Mouse (Mus musculus): ENCODE measurements around the gene Tbx22. TPM values are rescaled to one million over a fixed set of nuclear protein-coding genes. Genes with fewer than 3 reads are reported as not detected.

Gene Tbx22
- not detected for polyA plus RNA-seq (2014; fragmentation: Illumina TruSeq; extraction: RNeasy Lipid Tissue Mini Kit (QIAGEN cat#74804))

DNA sequence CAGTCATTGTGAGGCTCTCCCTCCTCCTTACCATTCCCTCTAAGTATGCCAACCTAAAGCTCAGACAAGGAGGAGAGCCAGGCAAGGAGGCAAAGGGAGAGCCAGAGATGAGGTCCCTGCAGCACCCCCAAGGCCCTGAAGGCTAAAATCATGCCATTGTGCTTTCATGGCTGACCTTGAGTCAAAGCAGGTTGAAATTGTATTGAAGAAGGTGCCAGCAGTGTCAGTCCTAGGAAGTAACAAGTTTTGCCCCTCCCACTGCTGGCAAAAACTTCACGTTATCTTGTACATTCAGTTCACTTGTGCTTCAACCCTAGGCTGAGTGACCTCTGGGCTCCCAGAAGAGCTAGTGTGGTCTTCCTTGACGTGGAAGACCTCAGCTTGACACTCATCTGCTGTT is at the start of gene Tbx22:
Gene Tbx22 (plus strand): TSS at position 301 of the 400 bp plus-strand sequence.

Other genes with a start within 250 kb of the Tbx22 start
- 0.91 TPM for gene Tent5d, start 124.6 kb downstream of the Tbx22 start, polyA plus RNA-seq (2014; fragmentation: Illumina TruSeq; extraction: RNeasy Lipid Tissue Mini Kit (QIAGEN cat#74804))
- 76.5 TPM for gene 2610002M06Rik, start 148.4 kb downstream of the Tbx22 start, polyA plus RNA-seq (2014; fragmentation: Illumina TruSeq; extraction: RNeasy Lipid Tissue Mini Kit (QIAGEN cat#74804))

Measured in ovary, adult 10 weeks (tissue).